Mouse (Mus musculus) kidney, postnatal 0 days (tissue): ENCODE measurements around the gene Spryd3. TPM values are rescaled to one million over a fixed set of nuclear protein-coding genes. Genes with fewer than 3 reads are reported as not detected.

Experiments
- ATAC-seq: fragments of 200-750 bp; cut with Nextera tagmentation; replicated peaks from 2 replicates; pipeline ENCODE4 v1.8.0; 2017; ENCODE audit warnings: low read depth, moderate number of reproducible peaks, moderate TSS enrichment, moderate library complexity; ENCODE audit not compliant: low FRiP score
- DNase-seq: peaks from one replicate; pipeline ENCODE4 v3.0.0-alpha.2; 2016; ENCODE audit warnings: low spot score
- H3K27ac ChIP-seq: fragments of 300-500 bp; sonication (generic); 2 replicates; pipeline ENCODE4 v1.5.1; 2014; ENCODE audit warnings: mild to moderate bottlenecking
- H3K27me3 ChIP-seq: fragments of 300-500 bp; sonication (generic); 2 replicates; pipeline ENCODE4 v1.6.1; 2014; ENCODE audit warnings: low read length, mixed read lengths; ENCODE audit not compliant: insufficient read depth
- H3K36me3 ChIP-seq: fragments of 300-500 bp; sonication (generic); 2 replicates; pipeline ENCODE4 v1.6.1; 2014; ENCODE audit warnings: low read length, mixed read lengths; ENCODE audit not compliant: insufficient read depth
- H3K4me1 ChIP-seq: fragments of 300-500 bp; sonication (generic); replicated peaks from 2 replicates; pipeline ENCODE4 v1.6.1; 2014; ENCODE audit warnings: antibody characterized with exemption, low read length, mixed read lengths; ENCODE audit not compliant: insufficient read depth
- H3K4me2 ChIP-seq: fragments of 300-500 bp; sonication (generic); 2 replicates; pipeline ENCODE4 v1.6.1; 2014; ENCODE audit warnings: mild to moderate bottlenecking, low read length, moderate library complexity, mixed read lengths
- H3K4me3 ChIP-seq: fragments of 300-500 bp; sonication (generic); replicated peaks from 2 replicates; pipeline ENCODE4 v1.5.1; 2014; ENCODE audit warnings: low read depth, low read length
- H3K9ac ChIP-seq: fragments of 300-500 bp; sonication (generic); 2 replicates; pipeline ENCODE4 v1.6.1; 2014; ENCODE audit warnings: low read depth, low read length
- H3K9me3 ChIP-seq: fragments of 300-500 bp; sonication (generic); replicated peaks from 2 replicates; pipeline ENCODE4 v1.6.1; 2016; ENCODE audit warnings: low read length, inconsistent platforms, mixed read lengths
- CTCF ChIP-seq: IDR thresholded peaks from 2 replicates; pipeline ENCODE4 v1.5.1; 2016; ENCODE audit warnings: antibody characterized with exemption, low read depth, mild to moderate bottlenecking, moderate library complexity
- WGBS: fragments of 180-500 bp; shearing (Covaris S2); extraction: QIAGEN DNeasy Blood & Tissue Kit; methylation state at CpG from one replicate; pipeline ENCODE4 v1.1.7; 2014; 5-methylcytosine and 5-hydroxymethylcytosine counted together
- polyA plus RNA-seq: library from polyadenylated mRNA; unstranded; fragments of >200 nt; fragmentation: Nextera tagmentation; extraction: Ambion mirVana; gene quantifications from 2 replicates; pipeline ENCODE4 v1.2.1, GENCODE M21; 2015

The Spryd3 gene
- polyA plus RNA-seq, 1 experiment from 2014 or later = 14.3 TPM

DNA sequence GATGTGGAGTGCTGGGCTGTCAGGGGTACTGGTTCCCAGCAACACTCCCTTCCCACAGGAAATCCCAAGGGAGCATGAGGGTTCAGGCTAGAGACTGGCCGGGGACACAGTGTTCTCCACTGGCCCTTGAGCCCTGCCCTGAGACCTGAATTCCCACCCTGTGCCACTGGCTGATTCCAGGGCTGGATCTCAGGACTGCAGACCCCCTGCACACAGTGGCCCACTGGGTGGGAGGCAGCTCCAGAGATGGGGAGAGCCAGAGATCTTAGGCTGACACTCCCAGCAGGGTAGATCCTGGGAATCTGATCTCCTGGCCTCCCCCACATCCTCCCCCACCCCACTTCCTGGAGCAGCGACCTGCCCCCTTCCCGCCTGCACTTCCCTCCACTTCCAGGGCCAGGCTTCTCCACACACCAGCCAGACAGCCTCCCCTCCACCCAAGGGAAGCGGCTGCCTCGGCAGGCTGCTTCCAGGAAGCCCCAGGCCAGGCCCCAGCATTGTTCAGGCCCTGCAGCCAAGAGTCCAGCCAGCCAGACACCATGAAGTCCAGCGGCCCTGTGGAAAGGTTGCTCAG lies 33.4 kb downstream of the Spryd3 start:
- no peak for TF ChIP-seq CTCF
- peak overlapping the region; percentile 85 for H3K4me2 ChIP-seq
- DNase-seq = peak; percentile 93
- peak overlapping the region; percentile 82 for H3K9ac ChIP-seq
- H3K36me3 ChIP-seq = peaks cover 5% of the 10 kb centered on the region; the same call in 1 of the 2 replicates
- H3K4me3 ChIP-seq = peak overlapping the region; percentile 40
- H3K27ac ChIP-seq = peak overlapping the region; percentile 99
- peak; percentile 9 for ATAC-seq
- H3K9me3 ChIP-seq = no peaks in the 10 kb centered on the region
- no peaks in the 10 kb centered on the region for H3K27me3 ChIP-seq
- H3K4me1 ChIP-seq = peaks cover 69% of the 10 kb centered on the region
- 6% methylated on average over 6 of the region's 6 CpGs for WGBS

DNA sequence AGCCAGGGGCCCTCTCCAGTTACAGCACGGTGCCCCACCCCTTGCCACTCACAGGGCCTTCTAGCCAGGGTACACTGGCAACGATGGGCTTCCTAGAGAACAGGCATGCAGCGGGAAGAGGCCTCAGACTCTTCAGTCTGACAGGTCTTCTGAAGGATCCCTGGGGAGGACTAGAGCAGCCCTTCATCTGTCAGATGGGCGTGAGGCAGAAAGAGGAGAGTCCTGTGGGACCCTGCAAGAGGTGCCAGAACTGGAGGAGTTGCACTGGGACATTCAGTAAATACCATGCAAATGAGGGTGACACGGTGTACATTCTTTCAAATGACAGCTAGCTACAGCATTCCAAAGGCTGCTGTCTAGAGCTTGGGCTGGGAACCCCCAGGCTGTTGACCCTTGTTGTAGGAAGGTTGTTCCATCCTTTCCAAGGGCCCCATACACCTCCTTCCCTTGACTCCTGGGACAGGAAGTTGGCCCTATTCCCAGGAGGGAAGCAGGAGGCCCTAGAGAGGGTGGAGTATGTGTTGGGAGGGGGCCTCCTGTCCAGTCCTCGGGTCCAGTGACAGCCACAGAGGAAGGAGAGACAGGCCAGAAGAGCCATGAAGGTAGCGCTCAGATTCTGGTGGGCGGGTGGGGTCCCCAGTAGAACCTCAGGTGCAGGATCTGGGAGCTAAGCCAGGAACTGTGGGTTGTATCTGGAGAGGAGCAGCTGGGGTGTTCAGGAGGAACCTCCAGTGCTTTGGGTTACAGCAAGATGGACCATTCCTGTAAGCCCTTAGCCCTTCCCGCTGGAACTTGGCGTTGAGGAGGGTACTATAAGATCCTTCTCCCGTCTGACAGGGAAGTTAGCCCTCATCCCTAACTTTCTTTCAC lies 34.1 kb downstream of the Spryd3 start:
- WGBS = 12% methylated on average over 11 of the region's 11 CpGs
- H3K4me3 ChIP-seq = peak overlapping the region; percentile 40

DNA sequence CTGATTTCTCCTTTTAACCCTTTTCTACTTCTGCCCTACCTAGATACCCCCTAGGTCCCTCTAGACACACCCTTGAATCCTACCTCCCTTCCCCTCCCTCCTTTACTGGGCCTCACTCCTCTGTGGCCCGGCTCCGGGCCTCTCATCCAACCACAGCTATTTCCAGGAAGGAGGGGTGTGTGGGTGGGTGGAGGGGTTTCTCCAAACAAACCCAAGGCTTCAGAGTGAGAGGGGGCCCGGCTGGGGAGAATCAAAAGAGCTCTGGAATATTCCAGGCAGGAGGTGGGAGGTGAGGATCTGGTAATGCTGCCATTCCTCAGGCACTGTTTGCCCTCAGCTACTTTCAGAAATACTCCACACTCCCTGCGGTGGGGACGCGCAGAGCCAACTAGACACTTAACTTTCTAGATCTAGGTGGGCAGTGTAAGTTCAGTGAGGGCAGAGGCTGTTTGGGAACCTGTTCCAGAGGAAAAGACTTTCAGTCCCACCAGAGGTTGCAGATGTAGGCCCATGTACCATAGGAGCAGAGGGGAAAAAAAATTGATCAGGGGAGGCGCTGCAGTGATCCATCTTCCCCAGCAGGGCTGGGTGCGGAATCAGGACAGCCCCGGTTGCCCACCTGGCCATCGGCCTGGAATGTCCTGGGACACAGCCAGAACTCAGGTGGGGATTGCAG lies 34.9 kb downstream of the Spryd3 start:
- no peaks in the 10 kb centered on the region for H3K27me3 ChIP-seq
- peak overlapping the region; percentile 72 for H3K9ac ChIP-seq
- peak overlapping the region; percentile 99 for H3K27ac ChIP-seq
- H3K4me2 ChIP-seq = peak overlapping the region; percentile 85
- H3K4me1 ChIP-seq = peaks cover 57% of the 10 kb centered on the region
- peak overlapping the region; percentile 56 for H3K4me3 ChIP-seq
- ATAC-seq (no peak), DNase-seq (peak; percentile 82)
- 18% methylated on average over 10 of the region's 10 CpGs for WGBS
- H3K36me3 ChIP-seq = peaks cover 7% of the 10 kb centered on the region; the same call in 1 of the 2 replicates
- H3K9me3 ChIP-seq = no peaks in the 10 kb centered on the region
- 0 out of 2 replicates have a peak, but pooled peaks have one; percentile 7 for TF ChIP-seq CTCF

More for the DNA sequence above, 34.1 kb downstream of the Spryd3 start:
- no peaks in the 10 kb centered on the region for H3K27me3 ChIP-seq
- peaks cover 64% of the 10 kb centered on the region for H3K4me1 ChIP-seq
- ATAC-seq = no peak
- peak; percentile 88 for DNase-seq
- H3K27ac ChIP-seq = peak overlapping the region; percentile 99
- peak overlapping the region; percentile 85 for H3K4me2 ChIP-seq
- peak overlapping the region; percentile 82 for H3K9ac ChIP-seq
- TF ChIP-seq CTCF = no peak
- no peaks in the 10 kb centered on the region for H3K9me3 ChIP-seq
- H3K36me3 ChIP-seq = peaks cover 7% of the 10 kb centered on the region; the same call in 1 of the 2 replicates

DNA sequence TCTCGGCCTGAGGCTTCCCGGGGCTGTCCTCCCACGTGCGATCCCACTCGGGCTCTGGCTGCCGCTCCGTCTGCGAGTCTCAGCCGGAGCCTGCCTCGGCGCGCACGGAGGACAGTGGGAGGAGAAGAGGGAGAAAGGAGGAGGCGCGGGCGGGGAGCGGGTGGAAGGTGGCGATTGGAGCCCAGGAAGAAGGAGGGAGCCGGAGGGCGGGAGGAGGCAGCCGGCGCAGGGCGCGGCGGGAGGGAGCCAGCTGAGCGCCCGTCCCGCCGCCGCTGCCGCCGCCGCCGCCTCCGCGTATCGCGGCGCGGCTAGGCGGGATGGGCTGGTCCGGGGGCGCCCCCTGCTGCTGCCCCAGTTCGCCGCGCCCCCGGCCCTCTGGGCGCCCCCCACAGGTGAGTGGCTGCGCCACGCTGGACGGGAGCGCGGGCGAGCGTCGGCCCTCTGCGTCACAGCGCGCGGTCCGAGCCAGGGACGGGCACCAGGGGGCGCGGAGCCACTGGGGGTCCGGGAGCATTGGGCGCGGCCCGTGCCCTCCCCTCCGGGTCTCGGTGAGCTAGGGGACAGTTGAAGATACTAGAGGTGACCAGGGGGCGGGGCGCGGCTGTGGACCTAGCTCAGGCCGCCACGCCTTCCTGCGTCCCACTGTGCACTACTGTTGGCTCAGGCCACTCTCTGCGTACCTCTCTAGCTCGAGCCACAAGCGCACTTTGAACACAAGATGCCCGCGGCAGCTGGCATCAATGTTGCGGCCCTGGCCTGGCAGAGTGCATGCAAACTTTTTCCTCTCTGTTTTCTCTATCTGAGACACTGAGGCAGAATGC lies 35.7 kb downstream of the Spryd3 start, which contains the start of gene Tns2:
Tns2 (plus strand) TSS at position 253 of the 821 bp plus-strand sequence.
- Histone ChIP-seq H3K4me1 (peaks cover 49% of the 10 kb centered on the region), H3K27me3 (no peaks in the 10 kb centered on the region)
- peak; percentile 92 for DNase-seq

DNA sequence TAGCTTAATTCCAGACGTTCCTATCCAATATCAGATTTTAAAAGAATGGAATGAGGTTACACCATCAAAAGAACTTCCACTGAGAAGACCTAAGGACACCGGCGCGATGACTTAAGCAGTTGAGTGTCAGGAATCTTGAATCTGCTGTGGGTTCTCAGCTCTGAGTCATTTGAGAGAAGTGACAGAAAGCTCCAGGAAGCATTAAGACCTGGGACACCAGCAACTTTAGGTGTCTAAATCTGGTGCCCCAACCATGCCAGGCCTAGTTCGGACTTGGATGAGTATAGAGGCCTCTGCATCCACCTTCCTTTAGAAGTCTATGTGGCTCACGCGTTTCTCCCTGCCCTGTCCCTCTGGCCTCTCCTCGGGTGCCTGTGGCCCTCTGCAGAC lies 36.3 kb downstream of the Spryd3 start:
- no peaks in the 10 kb centered on the region for H3K27me3 ChIP-seq
- no peak for ATAC-seq
- WGBS = 23% methylated on average over 8 of the region's 8 CpGs
- DNase-seq = no peak
- no peaks in the 10 kb centered on the region for H3K9me3 ChIP-seq
- peak overlapping the region; percentile 72 for H3K9ac ChIP-seq
- no peak for TF ChIP-seq CTCF
- peaks cover 18% of the 10 kb centered on the region for H3K36me3 ChIP-seq
- peaks cover 45% of the 10 kb centered on the region for H3K4me1 ChIP-seq
- H3K4me3 ChIP-seq = peak overlapping the region; percentile 56
- peak overlapping the region; percentile 85 for H3K4me2 ChIP-seq
- H3K27ac ChIP-seq = peak overlapping the region; percentile 99

More for the DNA sequence above, 35.7 kb downstream of the Spryd3 start, which contains the start of gene Tns2:
- Histone ChIP-seq H3K9me3 (no peaks in the 10 kb centered on the region), H3K4me2 (peak within 1 kb of the TSS; percentile 85), H3K4me3 (peak within 1 kb of the TSS; percentile 56), H3K9ac (peak within 1 kb of the TSS; percentile 72), H3K27ac (peak within 1 kb of the TSS; percentile 99), H3K36me3 (peaks cover 12% of the 10 kb centered on the region)
- WGBS = 3% methylated on average over 70 of the region's 82 CpGs
- ATAC-seq = peak; percentile 60
- peak; percentile 69 for TF ChIP-seq CTCF
